Mouse (Mus musculus) C2C12 (cell line): Measurements from ENCODE around the gene Cyp1a1. TPM values are rescaled to one million over a fixed set of nuclear protein-coding genes. Genes with fewer than 3 reads are reported as not detected.

ENCODE experiments used
- H3K27me3 ChIP-seq: one replicate; pipeline ENCODE4 v1.6.1; 2011; ENCODE audit not compliant: control insufficient read depth, insufficient read depth, insufficient read length
- H3K36me3 ChIP-seq: one replicate; pipeline ENCODE4 v1.6.1; 2011; ENCODE audit not compliant: control insufficient read depth, insufficient read depth
- H3K4me3 ChIP-seq: one replicate; pipeline ENCODE4 v1.5.1; 2011; ENCODE audit warnings: mild to moderate bottlenecking, control low read depth; ENCODE audit not compliant: poor library complexity, insufficient read depth, severe bottlenecking
- H3K79me2 ChIP-seq: one replicate; pipeline ENCODE4 v1.6.1; 2011; ENCODE audit not compliant: control insufficient read depth, insufficient read depth
- H3K79me3 ChIP-seq: one replicate; pipeline ENCODE4 v1.6.1; 2011; ENCODE audit warnings: low read depth, control low read depth
- H3ac ChIP-seq: one replicate; pipeline ENCODE3; 2011; ENCODE audit warnings: low read depth; ENCODE audit not compliant: control insufficient read depth, insufficient read length
- CEBPB ChIP-seq: IDR thresholded peaks from one replicate; pipeline ENCODE4 v1.6.1; 2011; ENCODE audit warnings: low read depth, mild to moderate bottlenecking, control low read depth, moderate library complexity
- CTCF ChIP-seq: IDR thresholded peaks from one replicate; pipeline ENCODE4 v1.5.1; 2011; ENCODE audit not compliant: control insufficient read depth, insufficient read depth, insufficient read length
- FOSL1 ChIP-seq: IDR thresholded peaks from one replicate; pipeline ENCODE4 v1.8.0; 2011; ENCODE audit warnings: mild to moderate bottlenecking, low read length; ENCODE audit not compliant: poor library complexity, insufficient read depth, severe bottlenecking
- MAX ChIP-seq: IDR thresholded peaks from one replicate; pipeline ENCODE4 v1.6.1; 2011; ENCODE audit warnings: mild to moderate bottlenecking, control low read depth
- MYOD1 ChIP-seq: IDR thresholded peaks from one replicate; pipeline ENCODE4 v1.6.1; 2011; ENCODE audit warnings: low read depth; ENCODE audit not compliant: control insufficient read depth, insufficient read length
- MYOG ChIP-seq: IDR thresholded peaks from one replicate; pipeline ENCODE4 v1.6.1; 2011; ENCODE audit not compliant: control insufficient read depth, insufficient read length; ENCODE audit errors: extremely low read depth
- USF1 ChIP-seq: IDR thresholded peaks from one replicate; pipeline ENCODE4 v1.6.1; 2011; ENCODE audit warnings: low read depth, mild to moderate bottlenecking, control low read depth, moderate library complexity
- long read RNA-seq, 2 experiments: library from polyadenylated mRNA; unstranded; transcript quantifications; one replicate each; pipeline ENCODE4 v2.0.0; 2019 to 2020
- polyA plus RNA-seq: library from polyadenylated mRNA; unstranded; fragments of >200 nt; fragmentation: generic; extraction: Trizol; gene quantifications from one replicate; pipeline ENCODE4 v1.2.1, GENCODE M21; 2012; ENCODE audit warnings: missing spikeins

Gene Cyp1a1
- polyA plus RNA-seq, result 0.14 TPM
- long read RNA-seq, experiment 1, result 0 reads
- long read RNA-seq, experiment 2, transcript Cyp1a1-201 (7 exons, 2,621 nt), result major isoform, 13 of 17 reads
- long read RNA-seq, experiment 2, partial matches to known transcripts, result 0 of 17 reads
- long read RNA-seq, experiment 2, other reads (novel, unspliced or antisense), result 4 of 17 reads

DNA sequence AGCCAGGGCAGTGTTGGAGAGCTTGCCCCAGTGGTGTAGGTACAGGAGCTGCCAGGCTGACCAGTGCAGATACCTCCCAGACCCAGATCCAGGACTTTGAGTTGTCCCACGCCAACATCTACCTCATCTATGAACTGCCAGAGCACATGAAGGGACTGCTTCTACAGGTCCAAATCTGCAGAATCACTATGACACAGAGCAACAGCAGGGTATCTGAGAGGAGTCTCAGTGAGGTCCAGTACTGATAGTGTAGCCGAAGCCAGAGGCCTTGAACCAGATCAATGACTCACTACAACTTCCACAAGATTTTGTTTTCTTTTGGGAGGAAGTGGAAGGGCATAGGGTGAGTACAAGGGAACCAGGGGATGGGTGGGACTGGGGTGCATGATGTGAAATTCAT, at the start of gene Cyp1a1:
TSS of gene Cyp1a1 (plus strand) at position 178 of the 400 bp plus-strand sequence.
- no peaks in the 10 kb centered on the region for H3K79me2 ChIP-seq
- no peaks in the 10 kb centered on the region for H3K79me3 ChIP-seq
- no peaks in the 10 kb centered on the region for H3K27me3 ChIP-seq
- no peaks in the 10 kb centered on the region for H3K36me3 ChIP-seq
- H3K4me3 ChIP-seq, result no peak within 1 kb of the TSS
- no peak for TF ChIP-seq USF1
- no peak for TF ChIP-seq MYOG
- no peak for TF ChIP-seq FOSL1
- no peak for TF ChIP-seq MYOD1
- TF ChIP-seq MAX, result no peak
- no peak for TF ChIP-seq CEBPB
- no peak for TF ChIP-seq CTCF
- H3ac ChIP-seq, result no peak within 1 kb of the TSS

DNA sequence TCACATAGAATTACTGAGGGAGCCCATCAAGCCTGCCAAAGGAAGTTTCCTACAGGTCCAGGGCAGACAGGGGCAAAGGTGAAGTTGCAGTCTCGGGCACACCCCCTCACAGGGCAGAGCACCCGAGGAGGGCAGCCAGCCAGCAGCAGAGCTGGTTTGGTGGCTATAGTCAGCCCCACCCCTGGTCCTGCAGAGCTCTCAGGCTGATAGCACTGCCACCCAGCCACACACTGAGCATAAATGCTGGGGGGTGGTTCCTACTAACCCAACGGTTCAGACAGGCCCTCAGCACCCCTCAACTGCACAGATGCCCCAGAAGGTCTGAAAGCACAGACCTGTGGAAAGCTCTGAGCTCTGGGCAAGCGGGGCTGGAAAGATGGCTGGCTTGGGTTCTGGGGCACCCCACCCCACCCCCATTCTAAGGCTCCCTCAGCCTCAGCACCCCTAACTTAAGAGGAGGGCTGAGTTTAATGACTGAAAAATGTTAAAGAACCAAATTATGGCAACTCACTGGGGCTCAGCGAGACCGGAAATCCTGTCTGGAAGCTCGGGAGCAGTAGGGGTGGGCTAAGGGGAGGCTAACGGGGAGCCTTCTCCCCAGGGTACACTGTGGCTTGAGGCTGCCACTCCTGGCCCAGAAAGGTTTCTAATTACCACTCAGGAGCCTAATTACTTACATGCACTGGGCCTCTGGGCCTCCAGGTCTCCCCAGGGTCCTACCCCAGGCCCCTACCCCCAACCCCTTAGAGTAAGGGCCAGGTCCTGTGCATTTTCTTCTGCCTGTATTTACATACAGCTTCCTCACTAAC, 48.9 kb upstream of the Cyp1a1 start:
- TF ChIP-seq CEBPB (no peak), CTCF (no peak), FOSL1 (no peak), MAX (no peak), USF1 (no peak), MYOG (no peak), MYOD1 (no peak)
- Histone ChIP-seq H3K79me3 (peaks cover 88% of the 10 kb centered on the region), H3K27me3 (no peaks in the 10 kb centered on the region), H3K4me3 (no peak overlapping the region), H3ac (no peak overlapping the region), H3K36me3 (peaks cover 7% of the 10 kb centered on the region), H3K79me2 (peaks cover 100% of the 10 kb centered on the region)

DNA sequence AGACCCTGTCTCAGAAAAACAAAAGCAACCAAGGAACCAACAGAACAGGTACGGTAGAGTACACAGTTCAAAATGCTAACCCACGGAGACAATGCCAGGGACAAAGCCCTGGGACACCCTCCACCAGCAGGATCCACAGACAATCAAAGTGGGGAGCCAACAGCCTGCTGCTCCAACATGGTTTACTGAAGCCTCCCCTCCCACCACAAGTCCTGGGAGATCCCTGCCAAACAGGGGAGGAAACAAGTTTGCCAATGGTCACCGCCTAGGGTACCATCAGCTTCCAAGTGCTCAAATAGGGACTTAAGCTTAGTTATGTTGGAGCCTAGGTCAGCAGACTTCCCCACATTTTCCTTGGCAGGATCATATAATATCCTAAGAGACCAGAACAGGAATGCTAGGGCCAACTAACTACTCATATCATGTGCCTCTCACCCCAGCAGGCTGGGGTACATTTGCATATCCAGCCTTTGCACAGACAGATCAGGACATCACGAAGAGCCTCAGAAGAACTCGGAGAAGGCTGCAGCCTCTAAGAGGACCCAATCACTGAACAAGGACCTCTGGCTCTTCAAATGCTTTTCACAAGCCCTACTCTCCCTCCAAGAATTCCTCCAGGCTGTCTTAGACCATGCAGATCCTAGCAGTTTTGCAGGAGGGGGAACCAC, 47.9 kb upstream of the Cyp1a1 start:
- Histone ChIP-seq H3K27me3 (no peaks in the 10 kb centered on the region), H3K4me3 (no peak overlapping the region), H3K36me3 (peaks cover 7% of the 10 kb centered on the region), H3K79me2 (peaks cover 100% of the 10 kb centered on the region), H3K79me3 (peaks cover 94% of the 10 kb centered on the region), H3ac (peak overlapping the region; percentile 48)
- TF ChIP-seq CEBPB, result no peak
- TF ChIP-seq MYOD1, result no peak
- TF ChIP-seq FOSL1, result no peak
- TF ChIP-seq CTCF, result no peak
- TF ChIP-seq MAX, result no peak
- TF ChIP-seq MYOG, result no peak
- TF ChIP-seq USF1, result no peak

DNA sequence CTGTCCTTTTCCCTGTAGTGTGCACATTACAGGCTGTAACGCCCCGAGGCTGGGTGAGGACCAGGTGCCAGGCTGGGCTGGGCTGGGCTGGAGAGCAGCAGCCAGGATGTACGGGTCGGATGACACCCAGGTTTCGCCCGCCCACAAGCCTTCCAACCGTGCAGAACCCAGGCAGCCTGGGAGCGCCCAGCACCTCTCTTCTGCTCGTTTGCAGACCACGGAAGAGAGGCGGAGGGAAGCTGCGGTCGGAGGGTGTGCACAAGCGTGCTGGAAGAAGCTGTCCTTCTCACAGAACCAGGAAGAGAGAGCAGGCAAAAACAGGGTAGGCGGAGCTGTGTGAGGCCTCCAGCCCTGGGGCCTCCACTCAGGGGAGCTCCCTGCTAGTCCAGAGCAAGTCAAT, 47.3 kb upstream of the Cyp1a1 start:
- no peaks in the 10 kb centered on the region for H3K27me3 ChIP-seq
- H3K79me3 ChIP-seq, result peaks cover 91% of the 10 kb centered on the region
- peaks cover 7% of the 10 kb centered on the region for H3K36me3 ChIP-seq
- peak overlapping the region; percentile 48 for H3ac ChIP-seq
- no peak overlapping the region for H3K4me3 ChIP-seq
- no peak for TF ChIP-seq CTCF
- TF ChIP-seq USF1, result no peak
- TF ChIP-seq CEBPB, result no peak
- no peak for TF ChIP-seq MYOD1
- no peak for TF ChIP-seq MYOG
- TF ChIP-seq MAX, result no peak
- no peak for TF ChIP-seq FOSL1
- peaks cover 100% of the 10 kb centered on the region for H3K79me2 ChIP-seq

DNA sequence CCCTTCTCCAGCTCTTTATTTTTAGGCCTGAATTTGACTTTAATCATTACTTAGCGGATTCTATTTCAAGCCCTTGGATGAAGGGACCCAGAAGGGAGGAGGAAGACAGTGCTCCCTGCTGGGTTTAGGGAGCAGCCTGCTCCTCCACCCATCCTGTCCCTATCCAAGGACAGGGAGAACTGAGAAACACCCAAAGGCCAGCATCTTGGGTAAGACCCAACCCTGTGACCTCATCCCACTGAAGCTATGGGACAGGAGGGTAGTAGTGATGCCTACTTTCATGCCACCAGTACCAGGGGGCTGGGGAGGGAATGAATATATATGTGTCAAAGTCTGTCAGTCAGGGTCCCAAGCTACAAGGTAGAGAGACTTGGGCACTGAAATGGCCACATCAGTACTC, 46.7 kb upstream of the Cyp1a1 start:
- H3K36me3 ChIP-seq, result peaks cover 7% of the 10 kb centered on the region
- peaks cover 93% of the 10 kb centered on the region for H3K79me2 ChIP-seq
- H3K79me3 ChIP-seq, result peaks cover 85% of the 10 kb centered on the region
- TF ChIP-seq CEBPB (no peak), FOSL1 (no peak), MYOD1 (no peak), USF1 (no peak), CTCF (no peak)
- no peaks in the 10 kb centered on the region for H3K27me3 ChIP-seq
- H3K4me3 ChIP-seq, result no peak overlapping the region
- H3ac ChIP-seq, result no peak overlapping the region
